Mouse (Mus musculus): ENCODE measurements around the gene Dnmt3b. TPM values are rescaled to one million over a fixed set of nuclear protein-coding genes. Genes with fewer than 3 reads are reported as not detected.
A peak's percentile ranks its signal among the peaks of the same experiment; 100 is the strongest.

The Dnmt3b gene
- total and polyA plus RNA-seq, 3 experiments: 5.3 to 9.4 (median 8.4) TPM

- TF ChIP-seq ZNF384 (IDR thresholded peaks at IDR 0.05; ENCODE audit: low read depth, low read length) (peak; percentile 45; the same call in 1 of the 2 replicates), JUN (IDR thresholded peaks at IDR 0.05; ENCODE audit: insufficient read depth, low read depth, low read length) (no peak), ETS1 (conservative IDR thresholded peaks at IDR 0.05; ENCODE audit: low read depth, low read length) (no peak)
- in situ Hi-C loops (cut with MboI; ENCODE audit: low pct_ligation_motif_present, low pct_unique_long_range_greater_than_20kb, low sequenced_read_pairs) (no loop called here), dilution Hi-C loops (cut with MboI; ENCODE audit: extremely low pct_ligation_motif_present, extremely low pct_unique_long_range_greater_than_20kb, low sequenced_read_pairs) (no loop called here)
- H3K4me1 ChIP-seq (ENCODE audit: control insufficient read depth in 1 of 2, insufficient read depth in 2 of 2): no peaks in the 10 kb centered on the region
- peaks cover 7% of the 10 kb centered on the region for H3K27me3 ChIP-seq (replicated peaks)
- H3K9me3 ChIP-seq (replicated peaks; ENCODE audit: low read length): no peaks in the 10 kb centered on the region
- no peak overlapping the region for H3K27ac ChIP-seq (ENCODE audit: insufficient read depth, low read depth)
- no peak overlapping the region for H3K4me3 ChIP-seq (replicated peaks in 1 of 3; ENCODE audit: low read depth in 2 of 3, low read length in 2 of 3, poor library complexity in 1 of 3)
- H3K36me3 ChIP-seq (replicated peaks in 1 of 2; ENCODE audit: control insufficient read depth in 1 of 2, insufficient read depth in 1 of 2, low read length in 1 of 2): no peaks in the 10 kb centered on the region
- no peak overlapping the region for H3K9ac ChIP-seq (ENCODE audit: insufficient read depth, low read depth)
- no peaks in the 10 kb centered on the region for H3K79me2 ChIP-seq (replicated peaks; ENCODE audit: control insufficient read depth, extremely low read depth, insufficient read depth, poor library complexity, severe bottlenecking)
- no peak overlapping the region for H3K4me2 ChIP-seq (ENCODE audit: insufficient read depth, low read depth, poor library complexity, severe bottlenecking)
- DNase-seq (ENCODE audit: extremely low read depth): no peak
Measured at GRCm38 (mm10) chr2:153638977-153639680, 10.1 kb upstream of the Dnmt3b start.

GRCm38 (mm10) chr2:153642496-153642895, 6.8 kb upstream of the Dnmt3b start:
- dilution Hi-C loops (cut with MboI; ENCODE audit: extremely low pct_ligation_motif_present, extremely low pct_unique_long_range_greater_than_20kb, low sequenced_read_pairs): no loop called here
- in situ Hi-C loops (cut with MboI; ENCODE audit: low pct_ligation_motif_present, low pct_unique_long_range_greater_than_20kb, low sequenced_read_pairs): no loop called here
- H3K27ac ChIP-seq (ENCODE audit: insufficient read depth, low read depth): no peak overlapping the region

GRCm38 (mm10) chr2:153642999-153643398, 6.3 kb upstream of the Dnmt3b start:
- in situ Hi-C loops (cut with MboI; ENCODE audit: low pct_ligation_motif_present, low pct_unique_long_range_greater_than_20kb, low sequenced_read_pairs) (no loop called here), dilution Hi-C loops (cut with MboI; ENCODE audit: extremely low pct_ligation_motif_present, extremely low pct_unique_long_range_greater_than_20kb, low sequenced_read_pairs) (no loop called here)
- no peaks in the 10 kb centered on the region for H3K4me1 ChIP-seq (ENCODE audit: control insufficient read depth in 1 of 2, insufficient read depth in 2 of 2)
- H3K4me3 ChIP-seq (replicated peaks in 1 of 3; ENCODE audit: low read depth in 2 of 3, low read length in 2 of 3, poor library complexity in 1 of 3): no peak overlapping the region
- no peak overlapping the region for H3K9ac ChIP-seq (ENCODE audit: insufficient read depth, low read depth)
- H3K27ac ChIP-seq (ENCODE audit: insufficient read depth, low read depth): no peak overlapping the region
- no peak for DNase-seq (ENCODE audit: extremely low read depth)
- no peaks in the 10 kb centered on the region for H3K36me3 ChIP-seq (replicated peaks in 1 of 2; ENCODE audit: control insufficient read depth in 1 of 2, insufficient read depth in 1 of 2, low read length in 1 of 2)
- H3K79me2 ChIP-seq (replicated peaks; ENCODE audit: control insufficient read depth, extremely low read depth, insufficient read depth, poor library complexity, severe bottlenecking): no peaks in the 10 kb centered on the region
- peaks cover 17% of the 10 kb centered on the region for H3K27me3 ChIP-seq (replicated peaks)
- no peaks in the 10 kb centered on the region for H3K9me3 ChIP-seq (replicated peaks; ENCODE audit: low read length)
- no peak overlapping the region for H3K4me2 ChIP-seq (ENCODE audit: insufficient read depth, low read depth, poor library complexity, severe bottlenecking)
- TF ChIP-seq CTCF (conservative IDR thresholded peaks at IDR 0.05 in 1 of 2, IDR thresholded peaks at IDR 0.05 in 1 of 2; ENCODE audit: low read depth in 2 of 2, low read length in 2 of 2) (no peak), CHD2 (IDR thresholded peaks at IDR 0.05; ENCODE audit: low read length) (no peak), RAD21 (IDR thresholded peaks at IDR 0.05; ENCODE audit: low read depth, low read length) (no peak), EP300 (IDR thresholded peaks at IDR 0.05; ENCODE audit: low read length) (no peak), SIN3A (IDR thresholded peaks at IDR 0.05; ENCODE audit: low read length) (no peak), ETS1 (conservative IDR thresholded peaks at IDR 0.05; ENCODE audit: low read depth, low read length) (no peak), MAFK (IDR thresholded peaks at IDR 0.05; ENCODE audit: insufficient replicate concordance, low read length) (no peak)

More at GRCm38 (mm10) chr2:153642496-153642895, 6.8 kb upstream of the Dnmt3b start:
- Histone ChIP-seq H3K27me3 (replicated peaks) (peaks cover 12% of the 10 kb centered on the region), H3K4me3 (replicated peaks in 1 of 3; ENCODE audit: low read depth in 2 of 3, low read length in 2 of 3, poor library complexity in 1 of 3) (no peak overlapping the region), H3K9ac (ENCODE audit: insufficient read depth, low read depth) (no peak overlapping the region), H3K9me3 (replicated peaks; ENCODE audit: low read length) (no peaks in the 10 kb centered on the region), H3K4me2 (ENCODE audit: insufficient read depth, low read depth, poor library complexity, severe bottlenecking) (no peak overlapping the region), H3K4me1 (ENCODE audit: control insufficient read depth in 1 of 2, insufficient read depth in 2 of 2) (no peaks in the 10 kb centered on the region), H3K36me3 (replicated peaks in 1 of 2; ENCODE audit: control insufficient read depth in 1 of 2, insufficient read depth in 1 of 2, low read length in 1 of 2) (no peaks in the 10 kb centered on the region), H3K79me2 (replicated peaks; ENCODE audit: control insufficient read depth, extremely low read depth, insufficient read depth, poor library complexity, severe bottlenecking) (no peaks in the 10 kb centered on the region)
- DNase-seq (ENCODE audit: extremely low read depth): no peak
- TF ChIP-seq ELF1 (IDR thresholded peaks at IDR 0.05; ENCODE audit: low read depth, low read length): no peak
- no peak for TF ChIP-seq MXI1 (IDR thresholded peaks at IDR 0.05; ENCODE audit: low read depth, low read length)
- TF ChIP-seq ZMIZ1 (IDR thresholded peaks at IDR 0.05; ENCODE audit: low read depth, low read length): no peak
- no peak for TF ChIP-seq HCFC1 (IDR thresholded peaks at IDR 0.05; ENCODE audit: low read depth, low read length)
- TF ChIP-seq MYC (IDR thresholded peaks at IDR 0.05; ENCODE audit: low read depth, low read length): no peak
- TF ChIP-seq MAZ (IDR thresholded peaks at IDR 0.05; ENCODE audit: low read depth, low read length): no peak
- no peak for TF ChIP-seq EP300 (IDR thresholded peaks at IDR 0.05; ENCODE audit: low read length)
- no peak for TF ChIP-seq USF1 (IDR thresholded peaks at IDR 0.05; ENCODE audit: low read depth, low read length)
- TF ChIP-seq UBTF (IDR thresholded peaks at IDR 0.05; ENCODE audit: low read depth, low read length): no peak
